Mouse (Mus musculus) liver, embryonic 14.5 days (tissue): ENCODE data around the gene Zfp518b. TPM values are rescaled to one million over a fixed set of nuclear protein-coding genes. Genes with fewer than 3 reads are reported as not detected.

Source experiments
- ATAC-seq: fragments of 200-750 bp; cut with Nextera tagmentation; 2 replicates; pipeline ENCODE4 v1.8.0; 2017; ENCODE audit warnings: moderate number of reproducible peaks, mild to moderate bottlenecking, moderate library complexity; ENCODE audit not compliant: insufficient read depth
- DNase-seq, 3 experiments: peaks; one replicate each; pipeline ENCODE4 v3.0.0-alpha.2; 2012 to 2013; ENCODE audit warnings: low read depth in 3 of 3, low spot score in 3 of 3
- H3K27ac ChIP-seq: fragments of 300-500 bp; sonication (generic); 2 replicates; pipeline ENCODE4 v1.5.1; 2014; ENCODE audit warnings: moderate library complexity, mild to moderate bottlenecking, control low read depth, inconsistent platforms
- H3K27me3 ChIP-seq: fragments of 300-500 bp; sonication (generic); 2 replicates; pipeline ENCODE4 v1.6.1; 2014; ENCODE audit warnings: mild to moderate bottlenecking, low read length, moderate library complexity; ENCODE audit not compliant: control insufficient read depth, insufficient read depth
- H3K36me3 ChIP-seq: fragments of 300-500 bp; sonication (generic); replicated peaks from 2 replicates; pipeline ENCODE4 v1.6.1; 2014; ENCODE audit warnings: low read depth; ENCODE audit not compliant: control insufficient read depth, insufficient read depth
- H3K4me1 ChIP-seq, 2 experiments: fragments of 200-500 bp in 1 of 2; fragments of 300-500 bp in 1 of 2; sonication (generic) in 1 of 2; replicated peaks; 2 replicates each; pipeline ENCODE4 v1.6.1; 2012 to 2014; ENCODE audit warnings: antibody characterized with exemption in 1 of 2, inconsistent platforms in 1 of 2, low read length in 1 of 2; ENCODE audit not compliant: control insufficient read depth in 2 of 2, insufficient read depth in 2 of 2
- H3K4me2 ChIP-seq: fragments of 300-500 bp; sonication (generic); 2 replicates; pipeline ENCODE4 v1.6.1; 2014; ENCODE audit warnings: low read depth, mild to moderate bottlenecking, control low read depth, moderate library complexity
- H3K4me3 ChIP-seq, 2 experiments: fragments of 200-500 bp in 1 of 2; fragments of 300-500 bp in 1 of 2; sonication (generic) in 1 of 2; 2 replicates each; pipeline ENCODE4 v1.5.1; 2012 to 2014; ENCODE audit warnings: low read depth in 2 of 2, low read length in 2 of 2, mild to moderate bottlenecking in 2 of 2, control low read depth in 1 of 2, inconsistent platforms in 1 of 2, moderate library complexity in 1 of 2; ENCODE audit not compliant: insufficient read depth in 1 of 2
- H3K9ac ChIP-seq: fragments of 300-500 bp; sonication (generic); replicated peaks from 2 replicates; pipeline ENCODE4 v1.6.1; 2014; ENCODE audit warnings: mild to moderate bottlenecking, control low read depth, moderate library complexity
- H3K9me3 ChIP-seq: fragments of 300-500 bp; sonication (generic); 2 replicates; pipeline ENCODE4 v1.6.1; 2016; ENCODE audit warnings: low read length, mixed read lengths; ENCODE audit not compliant: control insufficient read depth
- CTCF ChIP-seq: IDR thresholded peaks from 2 replicates; pipeline ENCODE4 v1.5.1; 2016; ENCODE audit warnings: antibody characterized with exemption, low read depth, control low read depth
- EP300 ChIP-seq: IDR thresholded peaks from 2 replicates; pipeline ENCODE4 v1.6.1; 2016; ENCODE audit warnings: antibody characterized with exemption, low read depth
- WGBS: fragments of 180-500 bp; shearing (Covaris S2); extraction: QIAGEN DNeasy Blood & Tissue Kit; methylation state at CpG from one replicate; pipeline ENCODE4 v1.1.7; 2014; ENCODE audit not compliant: insufficient replicate concordance; 5-methylcytosine and 5-hydroxymethylcytosine counted together
- polyA plus RNA-seq, 2 experiments: library from polyadenylated mRNA; depleted of rRNA in 1 of 2; stranded (reverse) in 1 of 2; unstranded in 1 of 2; fragments of >200 nt; fragmentation: Nextera tagmentation in 1 of 2; extraction: Ambion mirVana in 1 of 2; gene quantifications; 2 replicates each; pipeline versions ENCODE4 v1.2.1 to v1.2.3; 2012 to 2014

Zfp518b gene
- polyA plus RNA-seq, 2 experiments: 0.67 to 1.2 TPM

GRCm38 (mm10) chr5:38702091-38702490, 17.5 kb upstream of the Zfp518b start:
- H3K9ac ChIP-seq: no peak overlapping the region
- TF ChIP-seq EP300 (no peak), CTCF (no peak)
- DNase-seq: no peak
- ATAC-seq: no peak
- no peak overlapping the region for H3K4me2 ChIP-seq
- no peaks in the 10 kb centered on the region for H3K36me3 ChIP-seq
- WGBS: 59% methylated on average over 2 of the region's 2 CpGs
- no peaks in the 10 kb centered on the region for H3K9me3 ChIP-seq
- no peaks in the 10 kb centered on the region for H3K4me1 ChIP-seq
- H3K27ac ChIP-seq: no peak overlapping the region
- no peak overlapping the region for H3K4me3 ChIP-seq
- no peaks in the 10 kb centered on the region for H3K27me3 ChIP-seq

- Histone ChIP-seq H3K9me3 (no peaks in the 10 kb centered on the region), H3K4me1 (no peaks in the 10 kb centered on the region), H3K4me3 (no peak overlapping the region), H3K36me3 (no peaks in the 10 kb centered on the region), H3K27me3 (no peaks in the 10 kb centered on the region), H3K4me2 (no peak overlapping the region), H3K9ac (no peak overlapping the region), H3K27ac (no peak overlapping the region)
- ATAC-seq (no peak), DNase-seq (no peak)
- TF ChIP-seq CTCF (no peak), EP300 (no peak)
- WGBS: 62% methylated on average over 5 of the region's 5 CpGs
Measured at GRCm38 (mm10) chr5:38698466-38698865, 13.8 kb upstream of the Zfp518b start.

GRCm38 (mm10) chr5:38698046-38698445, 13.4 kb upstream of the Zfp518b start:
- DNase-seq: no peak
- Histone ChIP-seq H3K27me3 (no peaks in the 10 kb centered on the region), H3K4me1 (no peaks in the 10 kb centered on the region), H3K9me3 (no peaks in the 10 kb centered on the region), H3K4me2 (no peak overlapping the region), H3K36me3 (no peaks in the 10 kb centered on the region), H3K9ac (no peak overlapping the region), H3K4me3 (no peak overlapping the region), H3K27ac (no peak overlapping the region)
- WGBS: 35% methylated on average over 3 of the region's 3 CpGs
- TF ChIP-seq CTCF (no peak), EP300 (no peak)
- ATAC-seq: no peak

GRCm38 (mm10) chr5:38696616-38697375, 12.2 kb upstream of the Zfp518b start:
- H3K4me3 ChIP-seq: no peak overlapping the region
- 54% methylated on average over 8 of the region's 8 CpGs for WGBS
- no peaks in the 10 kb centered on the region for H3K36me3 ChIP-seq
- ATAC-seq (no peak), DNase-seq (no peak)
- H3K4me2 ChIP-seq: no peak overlapping the region
- H3K9ac ChIP-seq: no peak overlapping the region
- no peaks in the 10 kb centered on the region for H3K4me1 ChIP-seq
- H3K27ac ChIP-seq: no peak overlapping the region
- H3K9me3 ChIP-seq: no peaks in the 10 kb centered on the region
- TF ChIP-seq EP300 (no peak), CTCF (no peak)
- H3K27me3 ChIP-seq: no peaks in the 10 kb centered on the region

- Histone ChIP-seq H3K27ac (no peak overlapping the region), H3K4me1 (no peaks in the 10 kb centered on the region), H3K4me3 (no peak overlapping the region), H3K9ac (no peak overlapping the region), H3K27me3 (no peaks in the 10 kb centered on the region), H3K36me3 (no peaks in the 10 kb centered on the region), H3K9me3 (no peaks in the 10 kb centered on the region), H3K4me2 (no peak overlapping the region)
- WGBS: 57% methylated on average over 6 of the region's 6 CpGs
- DNase-seq (no peak), ATAC-seq (no peak)
- TF ChIP-seq EP300: no peak
- TF ChIP-seq CTCF: no peak
Measured at GRCm38 (mm10) chr5:38692859-38693258, 8.2 kb upstream of the Zfp518b start.
